In the genomic region with DNA sequence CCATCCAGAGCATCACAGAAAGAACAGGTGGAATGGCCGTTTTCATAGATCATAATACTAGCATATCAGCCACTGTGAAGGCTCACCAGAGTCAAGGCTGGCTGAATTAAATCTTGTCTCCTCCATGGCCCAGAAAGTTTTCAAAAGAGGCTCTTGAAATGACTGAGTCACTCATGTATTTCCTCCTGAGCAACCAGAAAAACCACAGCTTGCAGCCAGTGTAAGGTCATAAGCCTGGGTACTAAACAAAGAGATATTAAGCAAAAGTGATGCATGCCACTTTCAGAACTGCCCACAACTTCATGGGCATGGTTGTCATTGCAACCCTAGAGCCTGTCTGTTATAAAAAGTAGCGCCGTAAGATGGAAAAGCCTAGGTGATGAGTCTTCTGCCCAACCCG, we compare ENCODE assay signal across 20 mouse cellular contexts.
DNase-seq lines count a peak whose midpoint lies in the region; ATAC-seq and TF ChIP-seq lines count a peak whose summit lies in the region.
"Had no signal": no experiment of that assay in that cellular context is flagged by ENCODE, and none has a peak within 500 bp of the region (broad histone marks: within the 10 kb centered on the region; RNA-seq: fewer than 3 reads in every experiment).

No protein-coding gene starts in this region.

- H3K79me2 ChIP-seq in C2C12 (ENCODE audit: control insufficient read depth, insufficient read depth) = no peaks in the 10 kb centered on the region

- H3K4me1 ChIP-seq in intestine, postnatal 0 days (replicated peaks; ENCODE audit: control insufficient read depth, insufficient read depth, low read length) = no peaks in the 10 kb centered on the region; the same call in 1 of the 2 replicates

- no peak overlapping the region for H3K9ac ChIP-seq in intestine, postnatal 0 days (ENCODE audit: low read depth, low read length)
- H3K9ac ChIP-seq: embryonic facial prominence, embryonic 13.5 days; forebrain, embryonic 13.5 days; forebrain, postnatal 0 days; heart, embryonic 12.5 days; hindbrain, embryonic 15.5 days had no signal

- no peaks in the 10 kb centered on the region for H3K79me3 ChIP-seq in C2C12 (ENCODE audit: low read depth)

- H3K9me3 ChIP-seq in intestine, postnatal 0 days (ENCODE audit: control insufficient read depth) = no peaks in the 10 kb centered on the region
- H3K9me3 ChIP-seq: embryonic facial prominence, embryonic 13.5 days; forebrain, embryonic 13.5 days; heart, embryonic 12.5 days; hindbrain, embryonic 15.5 days had no signal

- no peak overlapping the region for H3ac ChIP-seq in C2C12 (ENCODE audit: control insufficient read depth, insufficient read length, low read depth)

- DNase-seq in 3134 (ENCODE audit: extremely low read depth, insufficient read length, low spot score) = peak; percentile 38
- DNase-seq in left cerebral cortex, postnatal 4 days = no peak
- DNase-seq in kidney, adult 11 months = no peak
- no peak for DNase-seq in embryo, embryonic 9.5 days (ENCODE audit: extremely low spot score)
- DNase-seq: adrenal gland, adult 2 months; adrenal gland, postnatal 25 days; B cell, adult 2 months; cerebellum, adult 2 months; cerebellum, postnatal 10 days; embryo, embryonic 11 days; forebrain, postnatal 0 days; gastrocnemius, postnatal 14 days had no signal

- H3K4me3 ChIP-seq in C2C12 (ENCODE audit: insufficient read depth, poor library complexity, severe bottlenecking) = no peak overlapping the region
- H3K4me3 ChIP-seq in intestine, postnatal 0 days (ENCODE audit: low read depth, low read length) = no peak overlapping the region
- H3K4me3 ChIP-seq: embryonic facial prominence, embryonic 13.5 days; forebrain, embryonic 13.5 days; heart, embryonic 12.5 days; hindbrain, embryonic 15.5 days had no signal

- H3K27me3 ChIP-seq in C2C12 (ENCODE audit: control insufficient read depth, insufficient read depth, insufficient read length) = no peaks in the 10 kb centered on the region
- H3K27me3 ChIP-seq in intestine, postnatal 0 days (replicated peaks; ENCODE audit: control insufficient read depth, insufficient read depth, low read length) = no peaks in the 10 kb centered on the region
- H3K27me3 ChIP-seq: embryonic facial prominence, embryonic 13.5 days; forebrain, embryonic 13.5 days; hindbrain, embryonic 15.5 days had no signal

- no peak overlapping the region for H3K27ac ChIP-seq in intestine, postnatal 0 days (ENCODE audit: low read depth, low read length)
- H3K27ac ChIP-seq: embryonic facial prominence, embryonic 13.5 days; forebrain, embryonic 13.5 days; hindbrain, embryonic 15.5 days had no signal

- H3K36me3 ChIP-seq in C2C12 (ENCODE audit: control insufficient read depth, insufficient read depth) = no peaks in the 10 kb centered on the region
- no peaks in the 10 kb centered on the region for H3K36me3 ChIP-seq in intestine, postnatal 0 days (ENCODE audit: control insufficient read depth, insufficient read depth)
- H3K36me3 ChIP-seq: embryonic facial prominence, embryonic 13.5 days; heart, embryonic 12.5 days; hindbrain, embryonic 15.5 days had no signal

- no peak for TF ChIP-seq CTCF in C2C12 (IDR thresholded peaks at IDR 0.05; ENCODE audit: control insufficient read depth, insufficient read depth, insufficient read length)
- no peak for TF ChIP-seq CTCF in intestine, postnatal 0 days (IDR thresholded peaks at IDR 0.05; ENCODE audit: low read depth)

- ATAC-seq in common myeloid progenitor, adult 5-6 weeks (replicated peaks; ENCODE audit: low read depth, poor library complexity, severe bottlenecking) = peak; percentile 90
- peak; percentile 76 for ATAC-seq in megakaryocyte, adult 5-6 weeks (ENCODE audit: poor library complexity, severe bottlenecking)
- no peak for ATAC-seq in intestine, postnatal 0 days
- ATAC-seq: forebrain, embryonic 13.5 days; forebrain, postnatal 0 days had no signal

- 97% methylated on average over 4 of the region's 4 CpGs for WGBS in intestine, postnatal 0 days

- intact Hi-C loops in left cerebral cortex, postnatal 4 days (cut with DNase I) = no loop called here

- no peak overlapping the region for H3K4me2 ChIP-seq in intestine, postnatal 0 days (replicated peaks; ENCODE audit: low read depth)
- H3K4me2 ChIP-seq: embryonic facial prominence, embryonic 13.5 days; forebrain, embryonic 13.5 days; heart, embryonic 12.5 days; hindbrain, embryonic 15.5 days had no signal

TF ChIP-seq in C2C12, 6 proteins besides CTCF, POLR2A, EP300 and RAD21:
- peak; percentile 43 for TF ChIP-seq CEBPB (IDR thresholded peaks at IDR 0.05; ENCODE audit: low read depth)
- no peak for TF ChIP-seq MYOD1 (IDR thresholded peaks at IDR 0.05; ENCODE audit: control insufficient read depth, insufficient read length, low read depth)
- no peak for TF ChIP-seq FOSL1 (IDR thresholded peaks at IDR 0.05; ENCODE audit: insufficient read depth, low read length, poor library complexity, severe bottlenecking)
- TF ChIP-seq USF1 (IDR thresholded peaks at IDR 0.05; ENCODE audit: low read depth) = no peak
- TF ChIP-seq MAX (IDR thresholded peaks at IDR 0.05) = peak; percentile 30
- no peak for TF ChIP-seq MYOG (IDR thresholded peaks at IDR 0.05; ENCODE audit: control insufficient read depth, extremely low read depth, insufficient read length)
